Mouse (Mus musculus): ENCODE measurements around the gene Slc39a11. TPM values are rescaled to one million over a fixed set of nuclear protein-coding genes. Genes with fewer than 3 reads are reported as not detected.
"Not testable (repeated sequence)": the region's sequence is repeated elsewhere in the genome, so short reads cannot be mapped to it uniquely, and the experiment has no call there.

The Slc39a11 gene
- polyA plus RNA-seq, 1 experiment from 2014 or later = 37.1 TPM

DNA sequence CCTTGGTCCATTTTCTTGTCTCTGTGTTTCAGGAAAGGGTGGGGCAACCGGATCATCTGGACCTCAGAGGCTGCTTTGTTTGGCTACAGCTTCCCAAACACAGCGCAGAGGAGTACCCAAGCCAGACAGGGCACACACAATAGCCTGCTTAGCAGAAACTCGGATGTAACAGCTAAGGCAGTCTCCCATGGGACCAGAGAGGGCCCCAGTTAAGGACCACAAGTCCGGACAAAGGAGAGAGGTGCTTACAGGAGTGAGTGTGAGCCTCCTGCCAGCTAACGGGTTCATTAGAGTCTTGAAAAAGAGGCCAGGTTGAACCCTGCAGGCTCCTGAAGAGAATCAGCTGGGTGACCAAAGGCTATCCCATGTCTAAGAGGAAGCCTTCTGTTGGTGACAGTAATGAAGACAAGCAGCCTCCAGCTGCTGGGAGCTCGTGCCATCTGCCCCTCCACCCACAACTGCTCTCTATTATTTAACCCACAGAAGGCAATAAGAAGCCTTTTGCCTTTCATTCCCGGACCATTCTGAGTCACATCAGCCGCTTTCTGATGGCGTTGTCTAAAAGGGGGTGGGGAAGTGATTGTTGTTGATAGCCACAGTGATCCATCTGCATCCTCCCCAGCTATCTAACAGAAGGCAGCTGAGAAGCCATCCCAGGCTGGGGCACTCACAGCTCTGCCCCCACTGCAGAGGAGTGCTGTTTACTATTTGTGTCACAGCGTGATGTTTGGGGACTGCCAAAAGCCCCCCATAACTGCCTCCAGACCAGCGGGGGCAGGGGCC lies 65.8 kb downstream of the Slc39a11 start:
- Histone ChIP-seq H3K4me3 (replicated peaks) (no peak overlapping the region), H3K36me3 (no peaks in the 10 kb centered on the region), H3K4me1 (peaks cover 6% of the 10 kb centered on the region), H3K9me3 (no peaks in the 10 kb centered on the region), H3K9ac (no peak overlapping the region), H3K4me2 (no peak overlapping the region), H3K27ac (no peak overlapping the region), H3K27me3 (replicated peaks) (no peaks in the 10 kb centered on the region)
- ATAC-seq (ENCODE audit: insufficient read depth, low FRiP score, low read depth) = no peak
- 47% methylated on average over 11 of the region's 11 CpGs for WGBS

DNA sequence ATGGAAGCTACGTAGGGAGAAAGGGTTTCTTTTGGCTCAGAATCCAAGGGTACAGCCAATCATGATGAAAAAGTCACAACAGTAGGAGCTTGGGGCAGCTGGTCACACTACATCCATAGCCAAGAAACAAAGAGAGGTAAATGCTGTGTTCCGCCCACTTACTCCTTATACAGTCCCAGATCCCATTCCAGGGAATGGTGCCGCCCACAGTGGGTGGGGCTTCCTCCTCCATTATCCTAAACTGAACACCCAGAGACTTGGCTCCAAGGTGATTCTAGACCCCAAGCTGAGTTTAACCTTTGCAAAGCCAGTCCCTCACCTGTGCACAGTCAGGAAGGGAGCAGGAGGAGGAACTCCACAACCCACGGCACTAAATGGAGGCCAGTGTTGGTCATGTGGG lies 72.7 kb downstream of the Slc39a11 start:
- Histone ChIP-seq H3K4me2 (no peak overlapping the region), H3K27me3 (replicated peaks) (no peaks in the 10 kb centered on the region), H3K4me3 (replicated peaks) (no peak overlapping the region), H3K4me1 (no peaks in the 10 kb centered on the region), H3K9me3 (no peaks in the 10 kb centered on the region), H3K27ac (no peak overlapping the region), H3K9ac (no peak overlapping the region), H3K36me3 (no peaks in the 10 kb centered on the region)
- WGBS = 87% methylated on average over 4 of the region's 4 CpGs
- ATAC-seq (ENCODE audit: insufficient read depth, low FRiP score, low read depth) = no peak

DNA sequence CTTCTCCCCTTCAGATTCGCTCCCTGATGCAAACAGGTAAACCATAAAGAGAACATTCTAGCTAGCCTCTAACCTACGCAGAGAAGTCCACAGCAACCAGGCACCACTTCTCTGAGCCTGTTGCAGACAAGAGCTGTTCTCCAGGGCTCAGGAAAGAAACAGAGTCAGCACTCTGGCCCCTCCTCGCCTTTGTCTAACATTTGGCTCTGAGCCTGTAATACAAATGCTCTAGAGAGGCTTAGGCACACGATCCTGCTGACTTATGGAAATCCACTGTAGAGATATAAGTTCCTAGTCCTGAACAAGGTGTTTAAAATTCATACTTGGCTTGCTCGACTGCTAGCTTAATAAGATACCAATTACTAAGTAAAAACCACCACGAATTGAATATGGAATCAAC lies 77.2 kb downstream of the Slc39a11 start:
- no peak overlapping the region for H3K4me3 ChIP-seq (replicated peaks)
- no peaks in the 10 kb centered on the region for H3K4me1 ChIP-seq
- no peak overlapping the region for H3K4me2 ChIP-seq
- H3K36me3 ChIP-seq = no peaks in the 10 kb centered on the region
- H3K9me3 ChIP-seq = no peaks in the 10 kb centered on the region
- H3K9ac ChIP-seq = no peak overlapping the region
- no peak overlapping the region for H3K27ac ChIP-seq
- WGBS = 58% methylated on average over 6 of the region's 6 CpGs
- H3K27me3 ChIP-seq (replicated peaks) = no peaks in the 10 kb centered on the region
- ATAC-seq (ENCODE audit: insufficient read depth, low FRiP score, low read depth) = no peak

DNA sequence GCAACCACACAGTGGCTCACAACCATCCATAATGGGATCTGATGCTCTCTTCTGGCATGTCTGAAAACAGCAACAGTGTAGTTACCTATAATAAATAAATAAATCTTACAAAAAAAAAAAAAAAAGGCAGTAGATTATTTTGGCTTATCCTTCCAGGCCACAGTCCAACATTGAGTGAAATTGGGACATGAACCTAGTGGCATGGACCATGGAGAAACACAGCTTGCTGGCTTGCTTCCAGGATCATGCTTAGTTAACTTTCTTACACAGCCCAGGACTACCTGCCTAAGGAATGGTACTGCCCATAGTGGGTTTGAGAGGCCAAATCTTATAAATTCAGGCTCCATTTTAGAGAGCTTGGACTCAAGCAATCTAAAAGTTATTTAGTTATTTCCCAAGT lies 78.3 kb downstream of the Slc39a11 start:
- Histone ChIP-seq H3K9me3 (no peaks in the 10 kb centered on the region), H3K4me3 (replicated peaks) (no peak overlapping the region), H3K27ac (no peak overlapping the region), H3K4me1 (no peaks in the 10 kb centered on the region), H3K4me2 (no peak overlapping the region), H3K9ac (no peak overlapping the region), H3K27me3 (replicated peaks) (no peaks in the 10 kb centered on the region), H3K36me3 (no peaks in the 10 kb centered on the region)
- ATAC-seq (ENCODE audit: insufficient read depth, low FRiP score, low read depth) = no peak

DNA sequence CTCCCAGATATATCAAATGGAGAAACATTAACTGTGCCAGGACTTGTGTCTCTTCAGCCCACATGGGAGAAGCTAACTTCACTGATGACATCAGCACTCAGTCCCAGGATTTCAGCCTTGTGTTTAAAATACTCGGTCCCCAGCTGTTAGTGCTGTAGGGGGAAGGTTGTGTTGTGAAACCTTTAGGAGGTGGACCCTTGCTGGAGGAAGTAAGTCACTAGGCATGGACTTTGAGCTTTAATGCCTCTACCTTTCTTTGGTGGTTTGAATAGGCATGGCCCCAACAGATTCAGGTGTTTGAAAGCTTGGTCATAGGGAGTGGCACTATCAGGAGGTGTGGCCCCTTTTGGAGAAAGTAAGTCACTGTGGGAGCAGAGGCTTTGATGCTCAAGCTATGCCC lies 80.9 kb downstream of the Slc39a11 start:
- Histone ChIP-seq H3K36me3 (no peaks in the 10 kb centered on the region), H3K9me3 (no peaks in the 10 kb centered on the region), H3K4me1 (peaks cover 9% of the 10 kb centered on the region; the same call in 1 of the 2 replicates), H3K27me3 (replicated peaks) (no peaks in the 10 kb centered on the region), H3K4me2 (no peak overlapping the region), H3K27ac (no peak overlapping the region), H3K4me3 (replicated peaks) (no peak overlapping the region), H3K9ac (no peak overlapping the region)
- no peak for ATAC-seq (ENCODE audit: insufficient read depth, low FRiP score, low read depth)
- 75% methylated on average over 1 of the region's 1 CpGs for WGBS

DNA sequence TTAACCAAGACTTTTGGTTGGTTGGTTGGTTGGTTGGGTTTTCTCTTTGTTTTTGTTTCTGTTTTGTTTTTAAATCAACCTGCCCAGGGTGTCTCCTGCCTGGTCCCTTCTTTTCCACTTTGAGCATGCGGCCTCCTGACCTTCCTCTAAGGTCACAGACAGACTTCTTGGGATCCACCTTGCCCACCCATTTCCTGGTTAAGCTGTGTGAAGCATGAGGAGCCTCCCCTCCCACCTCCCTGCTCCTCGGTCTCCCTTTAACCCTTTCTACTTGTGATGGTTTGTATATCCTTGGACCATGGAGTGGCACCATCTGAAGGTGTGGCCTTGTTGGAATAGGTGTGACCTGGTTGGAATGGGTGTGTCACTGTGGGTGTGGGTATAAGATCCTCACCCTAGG lies 82.0 kb downstream of the Slc39a11 start:
- not testable (repeated sequence) for ATAC-seq (ENCODE audit: insufficient read depth, low FRiP score, low read depth); H3K4me2 ChIP-seq; H3K9ac ChIP-seq; H3K27me3 ChIP-seq (replicated peaks); H3K36me3 ChIP-seq; H3K4me3 ChIP-seq (replicated peaks); H3K27ac ChIP-seq; H3K9me3 ChIP-seq; H3K4me1 ChIP-seq
- WGBS = 73% methylated on average over 2 of the region's 2 CpGs

DNA sequence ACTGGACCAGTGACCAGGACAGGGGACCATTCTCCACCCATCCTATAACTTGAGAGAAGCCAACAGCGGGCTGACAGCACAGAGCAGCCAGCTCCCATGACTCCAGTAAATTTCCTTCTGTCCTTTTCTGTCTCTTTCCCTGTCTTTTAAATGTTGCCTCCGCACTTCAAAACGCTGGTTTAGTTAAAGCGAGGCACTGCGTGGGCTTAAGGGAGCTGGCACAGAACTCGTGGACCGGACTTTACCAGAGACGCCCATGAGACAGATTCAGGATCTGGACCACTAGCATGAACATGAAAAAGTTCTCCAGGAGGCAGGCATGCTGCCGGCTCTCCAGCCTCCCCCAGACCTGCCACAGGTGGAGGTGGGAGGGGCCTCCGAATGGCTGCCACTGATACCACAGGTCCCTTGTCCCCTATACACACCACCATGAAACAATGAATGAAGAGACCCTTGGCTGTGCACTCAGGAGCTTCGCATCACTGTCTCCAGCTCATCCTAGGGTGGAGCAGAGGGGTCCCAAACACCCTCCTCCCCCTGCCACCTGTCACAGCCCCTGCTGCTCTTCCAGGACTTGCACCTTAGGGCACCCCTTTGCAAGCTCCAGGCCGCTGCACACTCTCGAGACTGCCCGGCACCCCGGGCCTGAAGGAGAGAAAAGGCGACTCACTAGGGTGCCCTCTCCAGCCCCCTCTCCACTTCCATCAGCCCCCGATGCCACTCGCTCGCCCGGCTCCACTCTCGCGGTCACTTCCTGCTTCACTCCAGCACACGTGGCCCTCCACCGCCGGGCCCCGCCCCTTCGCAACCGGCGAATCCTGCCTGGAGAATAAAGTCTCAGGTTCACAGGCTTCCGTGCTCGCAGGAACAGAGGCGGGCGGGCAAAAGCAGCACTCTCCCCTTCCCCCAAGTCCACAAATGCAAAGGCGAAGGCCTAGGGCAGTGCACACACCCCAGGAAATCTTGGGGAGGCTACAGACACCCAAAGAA lies 84.6 kb downstream of the Slc39a11 start:
- peak overlapping the region; percentile 67 for H3K4me3 ChIP-seq (replicated peaks)
- ATAC-seq (ENCODE audit: insufficient read depth, low FRiP score, low read depth) = peak; percentile 86
- H3K9me3 ChIP-seq = no peaks in the 10 kb centered on the region
- 8% methylated on average over 33 of the region's 34 CpGs for WGBS
- peak overlapping the region; percentile 47 for H3K9ac ChIP-seq
- H3K4me2 ChIP-seq = peak overlapping the region; percentile 95
- no peak overlapping the region for H3K27ac ChIP-seq
- no peaks in the 10 kb centered on the region for H3K36me3 ChIP-seq
- peaks cover 9% of the 10 kb centered on the region; the same call in 1 of the 2 replicates for H3K4me1 ChIP-seq
- no peaks in the 10 kb centered on the region for H3K27me3 ChIP-seq (replicated peaks)

DNA sequence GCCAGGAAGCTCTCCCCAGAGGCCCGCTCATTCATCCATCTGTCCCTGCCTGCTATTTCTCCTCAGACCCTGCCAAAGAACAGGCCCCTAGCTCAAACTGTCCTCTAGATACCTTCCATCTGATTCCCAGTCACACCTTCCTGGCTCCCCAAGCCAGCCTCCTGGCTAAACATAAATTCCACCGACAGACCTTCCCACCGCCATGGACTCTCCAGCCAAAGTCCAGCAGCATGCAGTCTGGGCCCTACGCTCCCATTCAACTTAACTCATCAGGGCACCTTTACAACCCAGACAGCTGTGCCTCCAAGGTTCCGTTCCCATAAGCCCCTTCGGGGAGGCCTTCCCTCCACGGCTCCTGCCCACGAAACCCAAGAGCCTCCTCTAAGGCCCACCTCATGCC lies 87.6 kb downstream of the Slc39a11 start:
- H3K9ac ChIP-seq = no peak overlapping the region
- H3K4me1 ChIP-seq = peaks cover 11% of the 10 kb centered on the region; the same call in 1 of the 2 replicates
- H3K27me3 ChIP-seq (replicated peaks) = no peaks in the 10 kb centered on the region
- H3K36me3 ChIP-seq = no peaks in the 10 kb centered on the region
- WGBS = 84% methylated on average over 8 of the region's 8 CpGs
- H3K27ac ChIP-seq = no peak overlapping the region
- no peaks in the 10 kb centered on the region for H3K9me3 ChIP-seq
- no peak overlapping the region for H3K4me2 ChIP-seq
- H3K4me3 ChIP-seq (replicated peaks) = no peak overlapping the region
- no peak for ATAC-seq (ENCODE audit: insufficient read depth, low FRiP score, low read depth)

DNA sequence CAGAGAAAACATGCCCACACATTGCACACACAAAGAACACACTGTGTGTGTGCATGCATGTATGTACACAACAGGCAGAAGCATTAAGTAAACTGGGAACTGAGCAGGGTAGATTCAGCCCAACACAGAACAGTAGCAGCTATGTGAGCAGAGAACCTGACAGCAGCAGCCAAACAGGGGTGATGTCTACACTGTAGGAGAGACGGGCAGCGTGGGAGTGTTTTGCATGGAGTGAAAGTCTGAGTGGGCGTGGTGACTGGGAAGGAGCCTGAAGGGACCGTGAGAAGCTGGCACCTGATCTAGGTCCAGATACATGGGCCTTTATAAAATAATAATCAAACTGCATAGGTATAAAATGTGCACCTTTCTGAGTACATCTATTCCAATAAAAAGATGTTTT lies 89.7 kb downstream of the Slc39a11 start:
- Histone ChIP-seq H3K4me1 (peaks cover 13% of the 10 kb centered on the region; the same call in 1 of the 2 replicates), H3K4me3 (replicated peaks) (no peak overlapping the region), H3K36me3 (no peaks in the 10 kb centered on the region), H3K9ac (no peak overlapping the region), H3K27me3 (replicated peaks) (no peaks in the 10 kb centered on the region), H3K27ac (no peak overlapping the region), H3K9me3 (no peaks in the 10 kb centered on the region), H3K4me2 (no peak overlapping the region)
- ATAC-seq (ENCODE audit: insufficient read depth, low FRiP score, low read depth) = no peak
- WGBS = 72% methylated on average over 4 of the region's 4 CpGs

DNA sequence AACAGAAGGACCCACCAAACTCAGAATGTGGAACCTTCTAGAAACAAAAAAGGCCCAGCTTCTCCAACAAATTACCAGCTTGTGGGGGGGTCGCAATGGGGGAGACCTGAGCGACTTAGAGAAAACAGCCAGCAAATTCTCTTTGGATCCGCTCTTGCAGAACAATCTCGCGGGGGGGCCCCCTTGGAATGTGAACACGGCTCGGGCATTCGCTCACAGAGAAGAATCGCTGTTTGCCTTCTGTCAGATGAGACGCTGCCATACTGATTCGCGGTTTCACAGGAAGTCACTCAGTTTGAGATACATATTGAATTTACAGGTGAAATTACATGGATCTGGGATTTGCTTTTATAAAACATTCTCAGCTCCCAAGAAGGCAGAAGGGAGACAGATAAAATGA lies 91.4 kb downstream of the Slc39a11 start:
- Histone ChIP-seq H3K27ac (no peak overlapping the region), H3K9ac (no peak overlapping the region), H3K9me3 (no peaks in the 10 kb centered on the region), H3K4me2 (no peak overlapping the region), H3K4me1 (0 out of 2 replicates have a peak, but pooled peaks cover 6% of the 10 kb centered on the region), H3K4me3 (replicated peaks) (no peak overlapping the region), H3K36me3 (no peaks in the 10 kb centered on the region), H3K27me3 (replicated peaks) (no peaks in the 10 kb centered on the region)
- 76% methylated on average over 12 of the region's 12 CpGs for WGBS
- no peak for ATAC-seq (ENCODE audit: insufficient read depth, low FRiP score, low read depth)

DNA sequence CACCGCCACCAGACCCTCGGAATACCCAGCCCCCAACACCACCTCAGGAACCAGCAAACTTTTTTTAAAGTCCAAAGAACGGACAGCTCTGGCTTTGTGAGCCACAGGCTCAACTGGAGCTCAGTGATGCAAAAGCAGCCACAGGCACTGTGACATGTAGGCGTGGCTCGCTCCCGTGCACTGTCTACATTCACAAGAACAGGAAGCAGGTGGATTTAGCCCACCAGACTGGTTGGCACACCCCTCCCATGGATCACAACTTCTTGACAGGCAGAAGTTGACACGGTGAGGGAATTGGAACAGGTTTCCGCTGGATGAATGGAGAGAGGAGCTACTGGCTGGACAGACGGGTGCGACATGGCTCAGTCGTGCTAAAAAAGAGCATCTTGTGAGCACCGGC lies 93.7 kb downstream of the Slc39a11 start:
- Histone ChIP-seq H3K4me2 (no peak overlapping the region), H3K4me1 (0 out of 2 replicates have a peak, but pooled peaks cover 10% of the 10 kb centered on the region), H3K27me3 (replicated peaks) (no peaks in the 10 kb centered on the region), H3K9ac (no peak overlapping the region), H3K36me3 (no peaks in the 10 kb centered on the region), H3K4me3 (replicated peaks) (no peak overlapping the region), H3K9me3 (no peaks in the 10 kb centered on the region), H3K27ac (no peak overlapping the region)
- WGBS = 71% methylated on average over 12 of the region's 12 CpGs
- no peak; the same call in 1 of the 2 replicates for ATAC-seq (ENCODE audit: insufficient read depth, low FRiP score, low read depth)

Data from stomach, embryonic 15.5 days (tissue).